Mouse (Mus musculus) cerebellum, adult 2 months (tissue): Measurements from ENCODE around the gene Gstt4.
A peak's percentile ranks its signal among the peaks of the same experiment; 100 is the strongest.
"Not testable (repeated sequence)": the region's sequence is repeated elsewhere in the genome, so short reads cannot be mapped to it uniquely, and the experiment has no call there.

ENCODE experiments used
- CTCF ChIP-seq: fragments of 200-500 bp; IDR thresholded peaks from 2 replicates; pipeline ENCODE4 v1.5.1; 2011; ENCODE audit warnings: low read depth, mild to moderate bottlenecking, control low read depth, low read length, moderate library complexity, borderline replicate concordance; ENCODE audit not compliant: insufficient read depth
- POLR2A ChIP-seq: fragments of 200-500 bp; IDR thresholded peaks from 2 replicates; pipeline ENCODE4 v1.6.1; 2011; ENCODE audit warnings: low read length, control low read depth, borderline replicate concordance; ENCODE audit not compliant: insufficient read depth

- TF ChIP-seq POLR2A = peak; percentile 98
- not testable (repeated sequence) for TF ChIP-seq CTCF
These were observed 37.6 kb upstream of the Gstt4 start, which contains the start of gene Mif for GRCm38 (mm10) chr10:75859786-75860470.
